Mouse (Mus musculus) adrenal gland (tissue): Measurements from ENCODE around the gene Npepps.
"Not testable (repeated sequence)": the region's sequence is repeated elsewhere in the genome, so short reads cannot be mapped to it uniquely, and the experiment has no call there.

ENCODE experiments used
- intact Hi-C: fragments of 180-260 bp; cut with DNase I; formaldehyde crosslinking; loops from one replicate; pipeline ENCODE4 v1.15.1; 2025
- long read RNA-seq, 2 experiments: library from polyadenylated mRNA; unstranded; transcript quantifications; one replicate each; pipeline ENCODE4 v2.0.0; 2020; ENCODE audit warnings: borderline replicate concordance in 1 of 2; ENCODE audit not compliant: insufficient replicate concordance in 1 of 2

The Npepps gene
- long read RNA-seq, experiment 1, full-length matches to known transcripts = 18 of 38 reads
- long read RNA-seq, experiment 1, partial matches to known transcripts = 8 of 38 reads
- long read RNA-seq, experiment 1, other reads (novel, unspliced or antisense) = 12 of 38 reads
- long read RNA-seq, experiment 2, full-length matches to known transcripts = 8 of 25 reads
- long read RNA-seq, experiment 2, partial matches to known transcripts = 15 of 25 reads
- long read RNA-seq, experiment 2, other reads (novel, unspliced or antisense) = 2 of 25 reads

DNA sequence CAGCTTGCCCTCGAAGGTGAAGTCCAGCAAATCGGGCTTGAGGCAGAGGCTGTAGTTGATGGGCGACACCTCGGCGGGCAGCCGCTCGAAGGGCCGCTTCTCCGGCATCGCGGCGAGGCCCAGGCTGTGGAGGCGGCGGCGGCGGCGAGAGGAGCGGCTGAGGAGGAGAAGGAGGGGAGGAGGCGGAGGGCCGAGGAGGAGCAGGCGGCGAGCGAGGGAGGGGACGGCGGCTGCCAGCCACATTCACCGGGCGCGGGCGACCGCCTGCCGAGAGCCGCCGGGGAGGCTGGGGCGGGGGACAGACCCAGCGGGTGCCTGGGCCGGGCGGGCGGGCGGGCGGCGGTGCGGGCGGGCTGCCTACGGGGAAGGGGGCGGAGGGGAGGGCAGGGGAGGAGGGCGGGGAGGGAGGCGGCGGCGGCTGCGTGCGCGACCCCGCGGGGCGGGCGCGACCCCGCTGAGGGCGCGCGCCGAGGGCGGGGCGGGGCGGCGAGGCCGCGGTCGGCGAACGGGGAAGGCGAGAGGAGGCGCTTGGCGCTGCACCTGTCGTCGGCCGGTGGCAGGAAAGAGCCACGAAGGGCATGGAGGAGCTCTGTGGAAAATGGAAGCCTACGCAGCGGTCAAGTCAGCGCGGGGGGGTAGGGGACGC, at the start of gene Npepps:
Gene Npepps, minus strand, starts transcription at position 423 of the 646 bp plus-strand sequence.
- intact Hi-C loops = no loop called here

DNA sequence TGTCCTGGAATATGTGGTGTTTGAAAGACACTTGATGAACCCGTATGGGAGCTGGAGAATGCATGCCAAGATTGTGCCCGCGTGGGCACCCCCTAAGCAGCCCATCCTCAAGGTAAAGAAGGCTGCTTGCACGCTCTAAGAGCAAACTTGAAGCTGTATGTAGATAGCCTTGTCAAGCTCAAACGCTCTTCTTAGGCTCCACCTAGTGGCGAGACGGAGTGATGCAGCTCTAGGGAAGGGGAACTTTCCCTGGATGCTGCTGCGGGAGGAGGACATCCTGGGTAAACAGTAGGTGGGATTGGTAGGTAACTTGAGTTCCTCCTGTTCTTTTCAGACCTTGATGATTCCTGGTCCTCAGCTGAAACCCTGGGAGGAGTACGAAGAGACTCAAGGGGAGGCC, 47.7 kb upstream of the Npepps start:
- intact Hi-C loops = loop anchor here (5.0 kb wide), 1 partner anchor 116 kb away; no protein-coding TSS in a partner anchor

DNA sequence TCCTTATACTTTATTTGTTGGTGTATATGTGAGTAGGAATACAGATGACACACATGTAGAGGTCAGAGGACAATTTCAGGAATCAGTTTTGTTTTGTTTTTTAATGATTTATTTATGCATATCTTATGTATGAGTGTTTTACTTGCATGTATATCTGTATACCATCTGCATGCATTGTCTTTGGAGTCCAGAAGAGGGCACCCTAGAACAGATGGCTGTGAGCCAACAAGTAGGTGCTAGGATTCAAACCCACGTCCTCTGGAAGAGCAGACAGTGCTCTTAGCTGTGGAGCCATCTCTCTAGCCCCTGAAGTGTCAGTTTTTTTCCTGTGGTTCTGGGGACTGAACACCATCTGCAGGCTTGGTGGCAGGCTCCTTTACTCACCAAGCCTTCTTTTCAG, 44.8 kb upstream of the Npepps start:
- intact Hi-C loops = loop anchor here (5.0 kb wide), 1 partner anchor 113 kb away; no protein-coding TSS in a partner anchor

DNA sequence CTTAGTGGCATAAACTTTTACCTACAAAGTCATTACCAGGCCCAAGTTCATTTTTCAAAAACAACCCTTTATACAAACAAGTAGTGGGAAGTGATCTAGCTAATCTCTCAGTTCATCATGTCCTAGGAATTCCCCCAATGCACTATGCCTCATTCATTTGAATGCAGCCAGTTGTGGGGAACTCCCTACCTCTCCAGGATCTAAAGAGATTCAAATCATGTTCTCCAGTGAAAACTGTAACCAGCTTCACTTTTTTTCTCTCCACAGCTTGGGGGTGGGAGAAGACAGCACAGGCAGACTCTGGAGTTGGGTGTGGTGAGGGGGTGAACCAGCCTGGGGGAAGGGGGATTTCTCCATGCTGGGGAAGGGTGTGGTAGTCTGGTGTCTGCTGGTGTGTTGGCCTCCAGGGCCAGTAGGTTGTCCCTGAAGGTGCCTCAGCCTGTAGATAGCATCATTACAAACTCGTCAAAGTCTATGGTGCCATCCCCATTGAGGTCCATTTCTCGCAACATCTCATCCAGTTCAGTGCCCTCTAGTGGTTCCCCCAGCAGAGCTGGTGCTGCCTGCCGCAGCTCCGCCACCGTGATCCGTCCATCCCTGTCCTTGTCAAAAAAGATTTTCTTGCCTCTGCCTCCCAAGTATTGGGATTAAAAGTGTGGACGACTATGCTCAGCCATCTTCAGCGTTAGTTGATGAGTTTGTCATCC, 41.6 kb upstream of the Npepps start:
- intact Hi-C loops = not testable (repeated sequence)

DNA sequence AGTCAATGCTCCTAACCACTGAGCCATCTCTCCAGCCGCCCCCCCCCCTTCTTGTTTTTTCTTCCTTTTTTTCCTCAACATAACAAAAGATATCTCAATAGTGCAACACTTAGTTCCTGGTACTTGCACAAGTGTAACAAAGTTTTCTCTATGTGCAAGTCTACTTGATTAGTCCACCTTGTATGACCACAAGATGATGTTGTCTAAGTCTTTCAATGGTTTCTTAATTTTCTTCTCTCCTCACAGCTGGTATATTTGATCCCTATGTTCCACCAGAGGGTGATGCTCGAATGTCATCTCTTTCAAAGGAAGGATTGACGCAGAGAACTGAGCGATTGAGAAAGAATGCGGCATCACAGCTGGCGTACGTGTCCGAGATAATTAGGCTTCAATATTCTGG, 40.8 kb upstream of the Npepps start:
- intact Hi-C loops = no loop called here

DNA sequence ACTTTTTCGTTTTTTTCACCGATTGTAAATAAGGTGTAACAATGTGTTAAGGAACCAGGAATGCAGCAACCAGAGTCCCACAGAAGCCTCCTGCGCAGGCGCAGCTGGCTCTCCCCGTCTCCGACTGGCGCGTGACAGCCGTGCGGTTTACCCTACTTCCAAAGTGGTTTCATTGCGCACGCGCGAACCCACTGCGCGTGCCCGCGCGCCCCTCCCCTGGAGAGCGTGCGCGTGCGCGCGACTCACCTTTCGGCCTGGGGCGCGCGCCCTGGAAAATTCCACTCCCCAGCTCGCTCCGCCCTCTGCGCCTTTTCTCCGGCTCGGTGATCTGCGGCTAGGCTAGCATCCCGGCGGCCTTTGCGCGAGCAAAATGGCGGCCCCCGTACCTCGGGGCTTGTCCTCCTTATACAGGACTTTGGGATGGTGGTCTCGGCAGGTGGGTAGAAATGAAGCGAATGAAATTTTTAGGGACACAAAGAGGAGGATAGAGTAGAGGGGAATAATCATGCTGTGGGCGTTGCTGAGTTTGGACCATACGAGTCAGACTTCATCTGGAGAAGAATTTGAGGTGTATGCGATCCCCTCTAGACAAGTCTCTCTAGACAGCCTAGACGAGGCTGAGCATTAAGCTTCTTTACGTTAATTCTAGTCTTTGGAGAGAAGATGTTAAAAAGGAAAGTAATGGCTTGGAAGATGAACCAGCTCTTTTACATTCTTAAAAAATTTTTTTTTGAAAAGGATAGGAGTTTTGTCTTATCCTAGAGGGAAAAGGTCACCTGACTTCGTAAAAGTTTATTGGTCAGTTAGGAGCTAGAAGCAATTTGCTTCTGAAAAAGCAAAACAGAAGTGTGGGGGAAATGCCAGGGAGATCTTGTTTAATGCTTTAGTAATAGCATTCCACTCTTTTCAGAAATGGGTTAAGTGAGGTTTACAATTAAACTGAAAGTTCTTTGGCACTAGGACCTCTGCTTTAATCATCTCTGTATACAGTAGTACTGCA, 35.4 kb upstream of the Npepps start, which contains the start of gene Mrpl45:
Gene Mrpl45, plus strand, starts transcription at position 213 of the 1,000 bp plus-strand sequence.
- intact Hi-C loops = no loop called here

DNA sequence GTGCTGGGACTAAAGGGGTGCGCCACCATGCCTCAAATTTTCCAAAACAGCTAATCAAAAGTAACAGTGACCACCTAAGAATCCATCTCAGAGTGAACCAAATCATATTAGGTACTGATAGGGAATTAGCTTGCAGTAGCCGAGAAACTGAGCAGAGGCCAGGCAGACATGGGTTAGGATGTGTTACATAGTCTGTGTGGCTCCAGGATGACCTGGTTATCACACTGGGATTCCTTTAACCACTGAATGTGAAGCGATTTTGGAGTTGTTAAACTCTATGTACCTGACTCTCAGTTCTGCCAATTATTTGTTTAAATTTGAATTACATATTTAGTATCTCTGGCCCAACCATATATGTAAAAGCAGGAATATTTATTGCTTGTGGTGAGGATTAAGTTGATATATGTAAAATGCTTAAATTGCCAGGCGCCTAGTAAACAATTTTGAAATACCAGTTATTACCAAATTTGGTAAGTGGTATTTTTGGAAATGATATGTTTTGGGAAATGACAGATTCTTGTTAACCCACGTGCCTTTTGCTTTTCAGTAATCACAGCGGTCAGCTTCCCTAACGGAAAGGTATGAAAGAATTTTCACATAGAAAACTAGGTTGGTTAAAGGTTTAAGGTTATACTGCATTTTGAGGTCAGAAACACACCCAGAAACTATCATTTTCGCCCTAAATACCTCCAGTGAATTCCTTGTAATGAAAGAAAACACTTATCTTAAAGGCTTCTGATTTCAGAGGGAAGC, 34.5 kb upstream of the Npepps start:
- intact Hi-C loops = loop anchor here (5.0 kb wide), 1 partner anchor 118 kb away; no protein-coding TSS in a partner anchor

DNA sequence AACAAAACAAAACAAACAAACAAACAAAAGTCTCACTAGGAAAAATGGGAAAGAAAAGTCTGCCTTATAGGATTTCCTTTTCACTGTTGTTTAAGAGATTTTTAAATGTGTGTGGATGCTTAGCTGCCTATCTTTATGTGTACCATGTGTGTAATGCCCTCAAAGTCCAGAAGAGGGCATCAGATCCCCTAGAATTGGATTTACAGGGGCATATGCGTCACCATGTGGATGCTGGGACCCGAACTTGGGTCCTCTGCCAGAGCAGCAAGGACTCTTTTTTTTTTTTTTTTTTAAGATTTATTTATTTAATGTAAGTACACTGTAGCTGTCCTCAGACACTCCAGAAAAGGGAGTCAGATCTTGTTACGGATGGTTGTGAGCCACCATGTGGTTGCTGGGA, 33.7 kb upstream of the Npepps start:
- intact Hi-C loops = loop anchor here (5.0 kb wide), 1 partner anchor 117 kb away; no protein-coding TSS in a partner anchor

DNA sequence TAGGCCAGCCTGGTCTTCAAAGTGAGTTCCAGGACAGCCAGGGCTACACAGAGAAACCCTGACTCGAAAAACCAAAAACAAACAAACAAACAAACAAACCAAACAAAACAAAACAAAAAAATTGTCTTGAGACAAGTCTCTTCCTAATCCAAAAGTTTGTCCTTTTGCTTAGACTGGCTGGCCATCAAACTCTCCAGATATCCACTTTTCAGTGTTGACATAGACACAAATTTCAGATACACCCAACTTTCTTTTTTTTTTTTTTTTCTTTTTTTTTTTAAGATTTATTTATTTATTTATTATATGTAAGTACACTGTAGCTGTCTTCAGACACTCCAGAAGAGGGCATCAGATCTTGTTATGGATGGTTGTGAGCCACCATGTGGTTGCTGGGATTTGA, 32.4 kb upstream of the Npepps start:
- intact Hi-C loops = loop anchor here (5.0 kb wide), 1 partner anchor 116 kb away; no protein-coding TSS in a partner anchor

DNA sequence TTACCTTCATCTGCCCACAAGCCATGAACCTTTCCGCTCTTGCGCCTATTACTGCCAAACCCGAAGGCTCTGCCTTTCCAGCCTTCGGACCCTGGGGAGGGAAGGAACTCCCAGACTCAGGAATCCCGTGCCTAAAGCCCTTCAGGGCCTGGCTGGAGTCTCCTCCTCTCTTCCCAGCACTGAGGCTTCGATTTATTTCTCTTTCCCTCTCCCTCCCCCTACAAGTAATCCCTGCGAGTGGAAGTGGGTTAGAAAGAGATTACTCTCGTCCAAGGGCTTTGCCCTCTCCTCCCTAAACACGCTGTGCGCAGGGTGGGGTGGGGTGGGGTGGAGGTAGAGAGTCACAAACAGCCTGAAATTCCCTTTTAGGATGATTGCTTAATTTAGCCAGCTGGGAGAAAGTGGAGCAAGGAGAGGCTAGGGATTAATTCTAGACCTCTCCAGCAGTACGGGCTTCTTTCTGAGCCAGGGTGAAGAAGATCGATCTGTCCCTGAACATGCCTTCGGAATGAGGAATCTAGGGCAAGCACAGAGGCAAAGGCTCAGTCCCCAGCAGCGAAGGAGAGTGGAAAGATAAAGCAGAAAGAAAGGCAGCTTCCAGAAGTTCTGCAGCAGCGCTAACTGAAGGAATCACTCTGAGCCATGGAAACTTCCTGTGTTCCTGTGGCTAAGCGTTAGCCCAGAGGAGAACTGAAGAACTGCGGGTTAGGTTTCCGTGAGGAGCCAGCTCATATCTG, 30.6 kb upstream of the Npepps start:
- intact Hi-C loops = loop anchor here (5.0 kb wide), 1 partner anchor 114 kb away; no protein-coding TSS in a partner anchor

DNA sequence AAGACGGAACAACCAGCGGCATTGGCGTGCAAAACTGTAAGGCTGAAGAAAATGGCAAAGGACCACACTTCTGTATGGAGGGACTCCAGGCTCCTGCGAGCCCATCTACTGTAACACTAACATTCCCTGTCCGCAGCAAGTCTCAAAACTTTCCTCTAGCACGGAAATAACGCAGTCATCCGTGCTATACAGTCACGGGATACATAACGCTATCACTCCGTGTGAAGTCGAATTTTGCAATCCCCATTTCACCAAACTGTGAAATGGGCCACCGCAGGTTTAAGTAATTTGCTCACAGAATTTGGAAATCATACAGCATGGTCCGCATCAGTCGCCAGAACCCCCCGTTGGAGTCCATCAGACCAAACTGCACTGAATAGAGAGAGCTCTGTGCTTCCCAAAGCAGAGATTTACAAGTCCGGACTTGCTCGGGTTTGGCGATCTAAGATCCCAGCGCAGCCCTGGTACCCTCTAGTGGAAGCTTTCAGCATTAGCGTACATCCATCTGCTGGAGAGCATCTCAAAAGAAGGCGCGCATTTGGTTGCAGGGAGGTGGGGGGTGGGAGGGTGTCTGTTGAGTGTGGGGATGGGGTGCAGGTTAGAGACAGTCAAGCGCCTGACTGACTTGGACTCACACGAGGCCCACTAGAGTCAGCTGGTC, 29.6 kb upstream of the Npepps start:
- intact Hi-C loops = loop anchor here (5.0 kb wide), 2 partner anchors 38 to 113 kb away; no protein-coding TSS in a partner anchor

DNA sequence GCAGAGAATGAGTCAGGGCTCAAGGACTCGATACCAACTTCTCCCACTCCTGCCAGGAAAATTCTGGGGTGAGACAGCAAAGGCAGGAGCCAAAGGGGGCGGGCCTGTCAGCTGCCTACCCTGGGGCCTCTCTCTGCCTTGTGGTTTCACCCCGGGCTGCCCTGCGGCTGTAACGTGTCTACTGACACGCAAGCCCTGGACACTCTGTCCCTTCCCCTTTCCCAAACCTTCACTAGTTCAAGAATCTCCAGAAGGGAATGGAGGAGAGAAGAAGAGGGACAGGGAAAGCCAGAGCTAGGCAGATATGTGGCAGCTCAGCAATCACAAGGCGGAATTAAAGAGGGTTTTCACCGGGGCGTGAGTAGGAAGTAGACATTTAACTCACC, 29.0 kb upstream of the Npepps start:
- intact Hi-C loops = loop anchor here (5.0 kb wide), 1 partner anchor 37 kb away; no protein-coding TSS in a partner anchor

DNA sequence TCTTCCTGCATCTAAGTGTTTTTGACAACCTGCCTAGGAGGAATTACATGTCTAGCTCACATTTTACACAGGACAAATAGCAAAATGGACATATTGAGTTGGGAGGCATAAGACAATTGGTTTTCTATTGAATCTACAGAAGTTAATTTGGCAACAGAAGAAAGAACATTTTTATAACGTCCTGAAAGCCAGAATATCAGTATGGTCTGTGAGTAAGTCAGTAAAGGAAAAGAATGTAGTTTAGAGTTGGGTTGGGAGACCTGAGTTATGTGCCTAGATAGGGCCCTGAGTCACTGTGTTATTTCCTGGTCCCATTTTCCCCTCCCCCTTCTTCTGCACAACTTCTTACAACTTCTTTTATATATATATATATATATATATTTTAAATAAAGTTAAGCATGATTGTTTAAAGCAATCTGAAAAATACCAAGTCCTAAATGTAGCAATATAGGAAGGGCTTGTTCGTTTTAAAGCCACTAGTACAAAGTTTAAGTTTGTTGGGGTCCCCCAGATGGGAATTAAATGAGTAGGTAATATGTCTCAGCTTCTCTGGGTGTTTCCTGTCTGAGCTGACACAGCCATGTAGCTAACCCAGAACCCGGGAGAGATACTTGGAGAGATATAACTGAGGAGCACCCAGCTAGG, 28.5 kb upstream of the Npepps start:
- intact Hi-C loops = loop anchor here (5.0 kb wide), 1 partner anchor 37 kb away; no protein-coding TSS in a partner anchor

DNA sequence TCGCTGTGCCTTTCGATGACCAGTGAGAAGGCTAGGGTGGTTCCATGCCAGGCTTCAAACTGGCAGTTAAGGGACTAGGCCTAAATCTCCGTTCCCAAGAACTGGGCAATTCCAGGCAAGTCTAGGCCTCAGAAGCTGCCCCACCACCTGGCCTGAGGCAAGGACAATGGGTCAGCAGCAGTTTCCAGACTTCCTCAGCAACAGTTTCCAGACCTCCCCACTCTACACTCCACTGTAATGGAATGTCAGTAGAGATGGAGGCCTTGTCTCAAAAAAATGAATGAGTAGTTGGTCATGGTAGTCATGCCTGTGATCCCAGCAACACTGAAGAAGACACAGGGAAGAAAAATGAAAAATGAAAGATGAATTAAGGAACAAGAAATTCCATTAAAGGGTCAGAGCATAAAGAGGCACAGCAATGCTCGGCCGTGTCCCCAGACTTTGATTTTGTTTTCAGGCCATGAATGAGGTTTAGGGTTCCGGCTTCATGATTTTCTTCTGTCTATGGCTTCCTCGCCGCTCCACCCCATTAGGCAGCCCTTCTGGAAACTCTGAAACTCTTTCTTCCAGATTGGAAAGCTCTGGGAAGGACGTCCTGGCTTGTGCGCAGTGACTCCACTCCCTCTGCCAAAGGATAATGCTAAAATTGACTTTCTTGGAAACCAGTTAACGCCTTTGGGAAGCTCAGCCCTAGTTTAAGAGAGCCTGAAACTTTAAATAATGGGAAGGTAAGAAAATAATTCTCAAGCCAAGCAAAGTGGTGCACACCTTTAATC, 27.0 kb upstream of the Npepps start:
- intact Hi-C loops = loop anchor here (5.0 kb wide), 1 partner anchor 35 kb away; no protein-coding TSS in a partner anchor

DNA sequence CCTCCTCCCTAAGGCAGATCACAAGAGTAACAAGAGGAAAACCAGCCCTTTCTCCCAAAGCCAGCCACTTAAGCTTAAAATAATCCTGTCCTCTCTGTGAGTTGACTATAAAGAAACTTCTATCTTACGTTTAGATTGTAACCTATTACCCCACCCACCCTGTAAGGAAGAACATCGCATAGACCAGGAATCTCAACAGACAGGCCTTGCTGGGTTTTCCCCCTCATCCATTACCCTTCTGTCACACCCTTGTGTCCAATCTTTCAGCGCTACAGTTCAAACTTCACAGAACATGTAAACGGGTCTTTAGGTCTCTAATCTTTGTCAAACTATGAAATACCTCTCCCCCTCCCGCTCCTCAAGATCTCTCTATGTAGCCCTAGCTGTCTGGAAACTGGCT, 24.2 kb upstream of the Npepps start:
- intact Hi-C loops = loop anchor here (5.0 kb wide), 1 partner anchor 32 kb away; no protein-coding TSS in a partner anchor

DNA sequence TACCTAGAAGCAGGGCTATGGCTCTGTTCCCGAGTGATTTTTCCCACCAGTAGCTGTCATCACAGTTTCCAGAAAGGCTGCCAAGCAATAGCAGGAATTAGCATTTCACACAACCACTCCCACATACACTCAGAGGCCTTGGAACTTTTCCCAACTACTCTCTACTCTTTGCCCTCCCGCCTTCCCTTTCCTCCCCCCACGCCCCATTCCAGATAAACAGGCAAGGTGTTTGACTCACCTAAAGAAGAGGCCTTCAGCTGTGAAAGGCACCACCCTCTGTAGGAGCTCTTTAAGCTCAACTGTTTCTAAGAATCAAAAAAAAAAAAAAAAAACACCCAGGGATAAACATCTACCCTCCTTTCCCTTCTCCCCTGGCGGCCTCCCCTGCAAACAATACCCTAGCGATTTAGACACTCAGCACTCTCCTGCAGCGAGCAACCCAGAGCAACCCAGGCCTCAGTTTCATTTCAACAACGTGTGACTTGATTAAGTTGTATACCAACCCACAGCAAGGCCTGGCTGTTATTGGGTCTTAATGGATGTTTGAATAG, 21.9 kb upstream of the Npepps start:
- intact Hi-C loops = no loop called here

DNA sequence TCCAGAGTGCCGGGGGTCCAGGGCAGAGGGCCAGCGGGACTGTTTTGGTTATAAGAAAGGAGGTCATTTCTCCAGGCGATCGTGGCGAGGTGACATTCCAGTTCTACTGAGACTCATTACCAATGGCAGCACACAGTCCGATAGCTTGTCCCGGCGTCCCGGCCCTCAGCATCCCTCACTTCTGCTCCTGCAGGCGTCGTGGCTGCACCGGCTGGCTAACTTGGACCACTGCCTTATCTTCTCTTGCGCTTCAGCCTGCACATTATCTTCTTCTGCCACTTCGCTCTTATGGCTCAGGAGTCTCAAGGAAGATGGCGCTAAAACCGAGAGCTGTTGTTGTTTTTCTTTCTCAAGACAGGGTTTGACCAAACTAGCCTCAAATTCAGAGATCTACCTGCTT, 21.0 kb upstream of the Npepps start:
- intact Hi-C loops = no loop called here
